Mouse (Mus musculus) B cell, adult 2 months (primary cell): ENCODE data around the gene 6430531B16Rik.

Source experiments
- DNase-seq, 2 experiments: peaks; one replicate each; pipeline ENCODE4 v3.0.0; 2022

The 6430531B16Rik gene

DNA sequence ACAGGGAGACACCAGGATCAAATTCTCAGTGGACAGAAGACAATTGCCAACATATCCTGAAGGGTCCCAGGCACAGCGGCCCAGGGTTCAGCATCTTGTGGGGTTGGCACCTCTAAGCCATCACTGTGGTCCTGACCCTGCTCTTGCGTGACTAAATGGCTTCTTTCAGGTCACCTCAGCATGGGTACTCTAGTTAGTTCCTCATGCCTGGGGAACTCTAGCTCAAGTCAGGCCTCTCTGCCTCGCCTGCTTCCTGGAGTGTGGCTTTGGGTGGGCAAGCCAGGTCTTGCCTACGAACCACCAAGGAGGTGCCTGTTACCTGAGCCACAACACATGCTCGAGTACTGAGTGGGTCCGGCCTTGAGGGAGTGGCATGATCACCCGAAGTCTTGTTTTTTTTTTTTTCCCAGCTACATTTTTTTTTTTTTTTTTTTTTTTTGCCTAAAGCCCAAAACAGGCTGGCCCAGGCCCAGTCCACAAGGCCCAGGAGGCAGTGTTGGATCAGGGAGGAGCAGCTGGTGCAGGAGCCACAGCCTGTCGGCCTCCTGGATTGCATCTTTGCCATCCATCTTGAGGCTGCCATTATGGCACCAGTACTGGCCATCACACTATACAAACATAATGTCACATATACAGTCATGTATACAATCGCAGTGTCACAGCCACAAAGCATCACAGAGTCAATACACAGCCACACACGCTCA lies 8.2 kb downstream of the 6430531B16Rik start:
- DNase-seq = peak in 1 of 2 experiments; percentile 21

DNA sequence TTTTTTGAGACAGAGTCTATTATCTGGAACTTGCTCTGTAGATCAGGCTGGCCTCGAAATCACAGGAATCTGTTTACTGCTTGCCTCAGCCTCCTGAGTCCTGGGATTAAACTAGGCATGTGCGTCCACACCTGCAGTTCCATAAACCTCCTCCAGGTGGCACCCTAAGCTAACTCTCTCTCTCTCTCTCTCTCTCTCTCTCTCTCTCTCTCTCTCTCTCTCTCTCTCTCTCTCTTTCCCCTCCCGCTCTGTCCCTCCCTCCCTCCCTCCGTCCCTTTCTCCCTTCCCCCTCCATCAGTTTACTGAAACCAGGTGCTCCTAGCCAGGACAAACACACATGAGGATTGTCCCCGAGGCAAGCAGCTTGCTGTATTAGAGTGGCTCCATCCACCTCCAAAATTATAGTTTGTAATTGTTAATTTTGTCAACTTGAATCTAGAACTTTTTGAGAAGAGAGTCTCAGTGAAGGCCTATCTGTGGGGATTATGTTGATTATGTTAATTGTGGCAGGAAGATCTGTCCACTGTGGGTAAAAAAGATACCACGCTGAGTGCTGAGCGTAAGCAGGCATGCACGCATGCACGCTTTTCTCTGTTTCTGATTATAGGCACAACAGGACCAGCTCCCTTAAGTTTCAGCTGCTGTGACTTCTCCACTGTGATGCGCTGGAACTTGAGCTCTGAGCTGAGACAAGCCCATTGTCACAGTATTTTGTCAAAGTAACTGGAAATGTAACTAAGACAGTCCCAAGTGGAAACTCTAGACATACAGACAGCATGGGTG lies 9.0 kb downstream of the 6430531B16Rik start:
- peak; percentile 83 to 88 for DNase-seq

DNA sequence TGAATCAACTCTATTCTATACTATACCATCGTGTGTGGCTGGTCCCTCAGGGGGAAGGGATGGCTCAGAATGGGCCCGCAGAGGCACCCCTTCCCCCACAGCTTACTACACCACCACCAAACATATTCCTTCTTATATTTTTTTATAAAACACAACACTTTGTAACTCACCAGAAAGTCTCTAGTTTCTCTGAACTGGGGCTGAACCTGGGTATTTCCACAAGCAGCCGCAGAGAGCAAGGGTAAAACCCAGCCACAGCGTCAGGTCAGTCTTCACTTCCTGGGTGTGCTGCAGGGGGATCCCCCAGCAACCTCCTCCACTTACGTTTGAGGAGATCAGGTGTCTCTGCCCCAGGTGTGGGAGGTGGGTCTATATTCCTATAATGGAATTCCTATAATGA lies 10.1 kb downstream of the 6430531B16Rik start:
- DNase-seq = peak; percentile 64 to 71

DNA sequence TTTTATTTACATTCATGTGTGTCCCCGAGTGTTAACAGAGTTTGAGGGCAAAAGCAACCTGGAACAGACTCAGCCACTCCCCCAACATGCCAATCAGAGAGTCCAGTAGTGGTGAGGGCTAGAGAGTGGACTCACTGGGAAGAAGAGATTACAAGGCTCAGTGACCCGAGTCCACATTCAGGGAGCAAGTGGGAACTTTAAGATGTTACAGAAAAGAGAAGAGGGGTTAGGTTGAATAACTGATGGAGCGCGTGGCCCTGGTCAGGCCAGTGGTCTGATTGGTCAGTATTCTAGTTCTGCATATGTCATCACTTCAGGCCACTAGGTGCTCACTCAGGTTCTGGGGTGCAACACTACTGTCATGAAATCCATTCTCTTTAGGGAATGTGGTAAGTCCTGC lies 11.4 kb downstream of the 6430531B16Rik start:
- DNase-seq = no peak

DNA sequence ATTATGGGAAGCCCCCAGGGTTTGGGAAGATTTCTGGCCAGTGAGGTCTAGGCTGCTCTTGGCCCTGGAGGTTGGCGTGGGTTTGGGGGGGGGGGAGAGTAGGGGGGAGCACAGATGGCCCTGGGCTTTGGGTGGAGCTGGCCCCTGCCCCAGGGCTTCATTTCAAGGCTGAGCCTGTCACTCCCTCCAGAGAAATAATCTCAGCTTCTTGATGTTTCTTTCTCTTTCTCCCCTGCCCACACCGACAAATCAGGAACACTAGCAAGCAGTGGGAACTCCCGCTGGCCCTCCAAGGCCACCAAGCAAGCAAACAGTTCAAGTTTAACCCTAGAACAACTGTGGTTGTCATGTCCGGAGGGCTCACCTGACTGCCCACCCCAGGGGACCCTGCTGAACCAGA lies 14.7 kb downstream of the 6430531B16Rik start:
- no peak for DNase-seq

DNA sequence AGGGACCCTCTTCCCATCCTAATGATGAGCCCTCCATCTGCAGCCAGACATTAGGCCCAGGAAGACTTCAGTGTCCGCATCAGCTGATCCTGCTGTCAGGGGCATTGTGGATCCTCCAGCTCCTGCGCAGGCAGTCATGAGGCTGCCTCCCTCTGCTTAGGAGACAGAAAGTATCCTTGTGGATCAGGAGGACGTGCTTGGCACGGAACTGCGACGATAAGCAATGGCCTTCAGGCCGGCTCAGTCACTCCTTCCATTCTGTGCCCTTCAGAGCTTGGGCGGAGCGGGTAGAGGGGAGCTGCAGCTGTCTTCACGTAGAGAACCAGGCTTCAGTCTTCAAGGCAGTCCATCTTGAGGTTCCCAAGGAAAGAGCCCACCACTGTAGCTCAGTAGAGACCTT lies 17.4 kb downstream of the 6430531B16Rik start:
- DNase-seq = no peak

DNA sequence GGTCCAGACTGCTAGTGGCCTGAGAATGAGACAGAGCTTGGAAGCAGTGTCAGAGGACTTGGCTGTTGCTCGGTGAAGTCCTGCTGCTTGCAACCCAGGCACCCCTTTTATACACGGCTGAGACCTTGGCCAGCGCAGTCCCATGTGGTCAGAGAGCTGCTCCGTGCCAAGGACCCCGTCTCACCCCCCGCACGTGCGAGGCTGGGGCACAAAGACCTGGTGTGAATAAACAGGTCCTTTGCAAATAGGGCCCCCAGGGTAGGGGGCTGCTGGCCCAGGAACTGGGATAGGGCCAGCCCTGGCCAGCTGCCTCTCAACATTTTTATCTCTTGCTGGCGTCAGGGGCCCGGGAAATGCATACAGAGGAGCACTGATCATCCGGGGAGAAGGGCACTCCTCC lies 20.6 kb downstream of the 6430531B16Rik start:
- DNase-seq = no peak

DNA sequence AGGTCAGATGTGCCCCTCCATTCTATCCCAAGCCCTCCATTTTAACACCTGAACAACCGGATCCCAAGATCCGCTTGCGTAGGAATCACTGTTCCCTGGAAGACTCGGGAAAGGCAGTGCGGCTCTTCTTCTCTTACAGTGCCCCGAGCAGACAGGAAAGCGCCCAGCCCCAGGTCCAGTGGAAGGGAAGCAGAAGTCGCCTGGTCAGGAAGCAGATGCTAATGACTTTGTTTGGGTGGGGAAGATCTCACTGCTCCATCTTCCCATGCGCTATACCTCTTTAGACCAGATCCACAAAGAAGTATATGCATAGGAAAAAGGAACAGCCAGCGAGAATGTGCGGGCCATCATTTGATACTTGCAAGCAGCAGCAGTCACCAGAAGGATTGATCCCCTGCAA lies 21.1 kb downstream of the 6430531B16Rik start:
- no peak for DNase-seq

DNA sequence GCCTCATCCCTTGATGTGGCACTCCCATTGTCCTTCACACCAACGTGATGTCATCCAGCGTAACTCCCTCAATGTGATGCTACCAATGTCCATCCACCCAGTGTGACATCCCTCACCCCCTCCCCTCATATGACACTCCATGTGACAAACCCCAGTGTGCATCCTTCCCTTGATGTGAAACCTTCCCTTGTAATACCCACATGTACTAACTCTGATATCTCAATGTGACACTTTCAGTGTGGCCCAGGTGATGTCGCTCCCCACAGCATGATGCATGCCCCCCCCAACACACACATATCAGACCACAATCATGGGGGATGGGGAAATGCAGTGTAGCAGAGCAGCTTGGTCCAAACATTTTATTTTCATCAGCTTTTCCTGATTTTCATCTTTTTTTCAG lies 21.9 kb downstream of the 6430531B16Rik start:
- no peak for DNase-seq

DNA sequence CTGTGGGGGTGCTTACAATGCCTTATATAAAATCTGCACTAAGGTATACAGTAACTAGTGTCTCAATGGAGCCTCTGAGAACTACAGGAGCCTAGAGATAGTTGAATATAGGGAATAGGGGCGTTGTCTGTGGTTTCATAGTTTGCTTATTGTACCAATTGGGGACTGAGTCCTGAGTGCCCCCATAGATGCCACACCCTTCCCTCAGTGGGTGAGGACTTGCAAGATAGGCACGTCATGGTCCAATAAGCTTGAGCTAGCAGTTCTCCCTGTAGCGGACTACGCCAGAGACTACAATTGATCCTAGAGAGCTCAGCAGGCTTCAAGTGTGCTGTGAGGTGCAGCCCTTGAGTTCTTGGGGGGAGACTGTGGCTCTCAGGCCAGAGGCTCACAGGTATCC lies 23.1 kb downstream of the 6430531B16Rik start:
- no peak for DNase-seq

DNA sequence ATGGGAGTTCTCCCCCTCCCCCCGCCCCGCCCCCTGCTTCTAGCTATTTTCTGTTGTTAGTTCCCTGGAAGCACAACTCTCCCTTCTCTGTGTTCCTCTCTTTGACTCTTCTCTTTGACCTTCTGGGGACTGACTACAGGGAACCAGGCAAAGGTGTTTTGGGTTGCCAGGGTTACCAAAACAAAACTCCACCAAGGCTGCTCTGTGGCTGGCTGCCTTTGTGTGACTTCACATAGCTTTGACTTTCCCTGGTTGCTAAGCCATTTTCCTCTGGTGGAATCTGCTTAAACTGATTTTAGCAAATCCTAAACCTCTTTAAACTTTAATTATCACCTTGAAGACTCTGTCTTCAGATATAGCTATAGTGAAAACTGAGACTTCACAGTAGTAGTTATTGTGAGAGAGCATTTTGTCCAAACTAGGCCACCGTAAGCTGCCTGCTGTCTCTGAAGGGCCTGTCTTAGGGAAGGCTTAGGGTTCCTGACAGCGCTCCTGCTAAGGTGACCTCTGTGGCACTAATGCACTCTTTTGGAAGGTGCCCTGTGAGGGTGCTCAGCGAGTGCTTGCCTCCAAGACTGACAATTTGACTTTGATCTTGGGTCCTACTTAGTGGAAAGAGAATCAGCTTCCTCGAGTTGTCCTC lies 26.4 kb downstream of the 6430531B16Rik start:
- no peak for DNase-seq

DNA sequence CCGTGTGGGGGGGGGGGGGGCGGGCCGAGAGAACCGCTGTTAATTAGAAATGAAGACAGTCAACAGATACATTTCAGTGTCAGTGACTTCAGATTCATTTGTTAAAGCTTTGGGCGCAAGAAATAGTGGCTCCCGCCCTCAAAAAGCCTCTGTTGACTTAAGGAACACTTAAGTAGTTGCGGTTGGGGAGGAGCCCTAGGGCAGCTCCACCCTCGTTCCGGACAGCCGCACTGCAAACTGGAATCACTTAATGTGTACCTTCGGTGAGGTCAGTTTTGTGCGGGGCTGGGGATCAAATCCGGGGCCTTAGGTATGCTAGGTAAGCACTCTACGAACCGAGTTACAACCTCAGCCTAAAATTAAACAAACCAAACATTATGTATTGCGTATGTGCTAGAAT lies 27.5 kb downstream of the 6430531B16Rik start:
- peak; percentile 36 to 50 for DNase-seq

DNA sequence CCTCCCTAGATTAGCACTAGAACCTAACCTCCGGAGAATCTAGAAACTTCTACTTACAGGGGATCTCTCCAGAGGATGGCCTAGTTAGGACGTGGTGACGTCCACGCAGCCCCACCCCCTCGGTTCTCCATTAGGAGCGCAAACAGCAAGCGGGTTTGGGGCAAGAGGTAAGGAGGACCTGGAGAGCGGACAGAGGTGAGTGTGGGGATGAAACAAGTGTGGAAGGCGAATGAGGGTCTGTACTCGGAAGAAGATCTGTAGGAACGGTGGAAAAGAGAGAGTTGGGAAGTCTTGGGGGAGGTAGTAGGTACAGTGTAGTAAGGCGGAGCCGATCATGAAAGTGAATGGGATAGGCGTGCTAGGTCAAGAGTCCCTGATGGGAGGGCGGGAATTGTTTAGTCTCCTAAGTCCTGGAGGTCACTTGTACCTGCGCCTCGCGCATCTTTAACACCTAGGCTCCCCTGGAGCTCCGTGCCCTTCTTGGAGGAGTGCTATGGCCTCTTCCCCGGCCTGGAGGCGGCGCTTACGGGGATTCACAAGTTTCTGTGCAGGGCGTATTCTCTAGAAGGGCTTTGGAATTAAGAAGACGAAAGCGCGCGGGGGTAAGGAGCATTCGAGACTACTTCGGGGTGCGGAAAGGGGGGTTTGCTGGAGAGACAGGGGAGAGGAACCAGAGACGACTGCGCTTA lies 28.1 kb downstream of the 6430531B16Rik start:
- DNase-seq = peak; percentile 60 to 62

DNA sequence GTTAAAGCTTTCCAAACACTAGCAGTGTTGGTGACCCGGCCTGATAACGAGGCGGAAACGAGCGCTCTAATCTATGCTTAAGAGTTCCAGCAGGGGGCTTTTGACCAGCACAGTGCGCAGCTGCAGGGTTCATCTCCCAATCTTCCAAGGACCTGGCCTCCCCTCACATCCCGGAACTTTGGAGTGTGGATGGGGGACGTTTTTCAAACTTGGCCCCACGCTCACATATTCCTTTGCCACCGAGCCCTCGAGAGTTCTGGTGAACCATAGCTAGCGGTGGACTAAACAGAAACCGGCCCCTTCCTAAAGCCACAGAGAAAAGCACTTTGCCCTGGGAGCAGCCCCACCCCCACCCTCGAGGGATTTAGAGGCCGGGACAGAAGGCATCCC lies 28.7 kb downstream of the 6430531B16Rik start:
- peak; percentile 58 to 62 for DNase-seq

DNA sequence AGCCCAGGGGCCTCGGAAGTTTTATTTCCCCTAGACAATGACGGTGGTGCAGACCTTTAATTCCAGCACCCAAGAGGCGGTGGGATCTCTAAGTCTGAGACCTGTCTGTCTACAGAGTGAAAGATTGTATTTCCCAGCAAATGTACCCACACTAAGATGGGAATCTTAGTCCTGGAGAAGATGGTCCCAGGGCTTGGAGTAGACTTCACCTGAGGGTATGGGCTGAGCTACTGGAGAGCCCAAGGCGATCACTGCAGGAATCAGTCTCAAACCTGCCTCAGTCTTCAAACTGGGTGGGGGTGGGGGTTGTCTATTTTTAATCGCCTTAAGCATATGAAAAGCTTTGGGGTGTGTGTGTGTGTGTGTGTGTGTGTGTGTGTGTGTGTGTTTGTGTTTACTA lies 32.5 kb downstream of the 6430531B16Rik start:
- DNase-seq = no peak

DNA sequence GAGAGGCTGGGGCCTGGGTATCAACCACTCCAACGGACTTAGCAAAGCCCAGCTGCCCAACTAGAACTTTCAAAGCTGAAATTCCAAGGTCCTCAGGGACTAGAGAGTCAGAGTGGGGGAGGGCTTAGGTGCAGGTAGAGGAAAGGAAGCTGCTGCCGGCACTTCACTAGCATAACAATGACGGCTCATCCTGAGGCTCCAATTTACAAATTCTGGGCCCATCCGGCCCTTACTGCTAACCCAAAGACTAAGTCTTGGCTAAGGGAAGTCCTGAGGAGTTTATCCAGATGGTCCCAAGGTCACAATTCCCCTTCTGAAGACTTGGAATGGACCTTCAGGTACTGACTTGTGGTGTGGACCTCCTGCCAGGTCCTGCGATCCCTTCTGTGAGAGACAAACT lies 33.0 kb downstream of the 6430531B16Rik start:
- DNase-seq = no peak

DNA sequence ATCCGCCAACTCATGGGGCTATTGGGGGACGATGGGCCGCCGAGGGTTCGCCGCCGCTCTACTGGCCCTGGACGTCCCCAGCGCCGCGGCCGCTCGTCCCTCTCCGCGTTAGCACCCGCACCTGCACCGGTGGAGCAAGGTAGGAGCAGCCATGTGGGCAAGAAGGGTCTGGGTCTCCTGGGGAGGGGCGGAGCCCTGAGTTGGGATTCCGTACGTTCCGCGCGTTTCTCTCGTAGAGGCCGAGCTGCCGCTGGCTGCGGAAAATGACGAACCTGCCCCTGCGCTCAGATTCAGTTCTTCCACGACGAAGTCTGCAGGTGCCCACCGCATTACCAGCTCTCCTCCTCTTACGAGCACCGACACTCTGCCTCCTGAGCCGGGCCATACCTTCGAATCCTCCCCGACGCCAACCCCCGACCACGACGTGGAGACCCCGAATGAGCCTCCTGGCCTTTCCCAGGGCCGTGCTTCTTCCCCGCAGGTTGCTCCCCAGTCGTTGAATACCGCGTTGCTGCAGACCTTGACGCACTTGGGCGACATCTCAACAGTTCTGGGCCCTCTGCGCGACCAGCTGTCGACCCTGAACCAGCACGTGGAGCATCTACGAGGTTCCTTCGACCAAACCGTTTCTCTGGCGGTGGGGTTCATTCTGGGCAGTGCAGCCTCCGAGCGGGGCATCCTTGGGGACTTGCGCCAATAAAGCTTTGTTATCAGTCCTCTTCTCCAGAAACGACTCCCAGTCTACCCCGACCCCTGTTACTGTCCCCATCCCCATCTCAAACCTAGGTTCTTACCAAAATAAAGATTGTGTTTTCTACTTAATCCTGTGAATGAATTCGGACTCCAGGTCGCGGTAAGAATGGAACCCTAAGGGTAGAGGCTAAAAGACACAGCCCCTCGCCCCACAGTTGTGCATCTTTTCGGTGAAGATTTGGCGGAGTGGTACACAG lies 34.0 kb downstream of the 6430531B16Rik start:
- DNase-seq = peak in 1 of 2 experiments; percentile 21

DNA sequence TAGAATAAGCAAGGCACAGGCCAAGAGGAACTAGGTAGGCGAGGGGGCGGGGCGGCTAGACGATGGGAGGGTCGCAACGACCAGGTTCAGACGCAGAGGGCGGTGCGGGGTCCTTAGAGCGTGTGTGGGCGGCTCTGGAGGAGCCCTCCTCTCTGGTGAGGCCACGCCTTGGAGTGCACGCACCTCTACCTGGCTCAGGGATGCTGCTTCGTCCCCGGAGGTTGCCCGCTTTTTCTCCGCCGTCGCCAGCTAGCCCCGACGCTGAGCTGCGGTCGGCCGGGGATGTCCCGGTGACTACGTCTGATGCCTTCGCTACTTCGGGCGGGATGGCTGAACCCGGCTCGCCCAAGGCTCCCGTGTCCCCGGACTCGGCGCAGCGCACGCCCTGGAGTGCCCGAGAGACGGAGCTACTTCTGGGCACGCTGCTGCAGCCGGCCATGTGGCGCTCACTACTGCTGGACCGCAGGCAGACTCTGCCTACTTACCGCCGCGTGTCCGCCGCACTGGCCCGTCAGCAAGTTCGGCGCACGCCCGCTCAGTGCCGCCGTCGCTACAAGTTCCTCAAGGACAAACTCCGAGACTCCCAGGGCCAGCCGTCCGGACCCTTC lies 34.8 kb downstream of the 6430531B16Rik start, which contains the start of gene Utf1:
Gene Utf1, plus strand, starts transcription at position 116 of the 608 bp plus-strand sequence.
- DNase-seq = peak; percentile 49 to 55

DNA sequence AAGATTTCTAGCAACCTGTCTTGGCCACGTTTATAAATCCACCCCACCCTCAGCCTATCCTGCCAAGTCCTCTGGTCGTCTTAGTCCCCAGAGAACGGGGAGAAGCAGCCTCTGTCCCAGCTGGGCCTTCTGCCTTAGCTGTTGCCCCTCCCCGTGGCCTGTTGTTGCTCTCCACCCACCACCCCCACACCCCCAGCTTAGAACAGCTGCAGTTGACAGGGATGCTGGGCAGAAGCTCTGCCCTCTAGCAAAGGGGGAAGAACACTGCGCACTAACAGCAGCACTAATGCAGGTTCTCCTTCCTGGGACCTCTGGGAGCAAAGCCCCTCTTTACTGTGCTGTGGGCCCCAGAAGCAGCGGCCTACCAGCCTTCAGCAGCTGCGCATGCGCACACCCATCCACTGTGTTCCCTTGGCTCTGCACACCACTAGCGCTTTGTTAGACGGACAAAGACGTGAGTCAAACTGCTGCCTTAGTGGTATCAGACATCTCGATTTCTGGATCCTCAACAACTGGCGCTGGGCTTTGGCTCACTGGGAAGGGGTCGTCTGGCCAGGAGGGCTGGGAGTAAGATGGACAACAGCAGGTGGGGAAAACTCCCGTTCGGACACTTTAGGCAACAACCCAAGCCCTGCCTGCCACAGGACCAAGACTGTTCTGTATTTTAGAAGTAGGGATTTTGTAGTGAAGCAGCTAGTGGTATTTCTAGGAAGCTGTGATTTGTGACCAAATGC lies 37.9 kb downstream of the 6430531B16Rik start:
- no peak for DNase-seq

DNA sequence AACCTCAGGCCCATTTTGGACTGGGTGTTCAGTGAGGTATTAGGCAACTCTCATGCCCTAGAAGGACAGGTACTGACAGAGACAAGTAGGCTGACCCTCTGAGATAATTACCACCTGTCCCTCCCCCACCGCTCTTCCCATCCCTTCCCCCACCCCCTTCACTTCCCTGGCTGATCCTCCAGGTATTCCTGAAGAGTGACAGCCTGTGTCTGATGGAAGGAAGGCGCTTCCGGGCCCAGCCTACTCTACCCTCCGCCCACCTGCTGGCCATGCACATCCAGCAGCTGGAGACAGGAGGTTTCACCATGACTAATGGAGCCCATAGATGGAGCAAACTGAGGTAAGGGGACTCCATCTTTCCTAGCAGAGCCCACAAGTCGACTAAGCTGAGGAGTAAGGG lies 40.7 kb downstream of the 6430531B16Rik start:
- DNase-seq = no peak

DNA sequence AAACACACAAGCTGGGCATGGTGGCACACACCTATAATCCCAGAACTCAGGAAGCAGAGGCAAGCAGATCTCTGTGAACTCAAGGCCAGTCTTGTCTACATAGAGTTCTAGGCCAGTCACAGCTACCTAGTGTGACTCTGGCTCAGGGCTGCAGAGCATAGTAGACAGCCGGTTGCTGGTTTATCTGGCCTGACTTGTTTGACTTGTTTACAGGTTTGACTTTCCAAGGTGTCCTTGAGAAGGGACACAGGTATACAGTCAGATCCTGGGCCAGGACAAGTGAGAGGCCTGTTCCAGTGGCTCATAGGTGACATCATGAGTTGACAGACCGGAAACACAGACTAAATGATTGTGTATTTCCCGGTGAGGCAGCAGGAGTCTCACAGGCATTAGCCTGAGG lies 41.4 kb downstream of the 6430531B16Rik start:
- DNase-seq = no peak
